Mouse (Mus musculus): ENCODE measurements around the gene Gpr50. TPM values are rescaled to one million over a fixed set of nuclear protein-coding genes. Genes with fewer than 3 reads are reported as not detected.

Gene Gpr50
- 3.3 and 4.9 TPM in 2 replicates for polyA plus RNA-seq (2014; fragmentation: Nextera tagmentation; extraction: Ambion mirVana)

DNA sequence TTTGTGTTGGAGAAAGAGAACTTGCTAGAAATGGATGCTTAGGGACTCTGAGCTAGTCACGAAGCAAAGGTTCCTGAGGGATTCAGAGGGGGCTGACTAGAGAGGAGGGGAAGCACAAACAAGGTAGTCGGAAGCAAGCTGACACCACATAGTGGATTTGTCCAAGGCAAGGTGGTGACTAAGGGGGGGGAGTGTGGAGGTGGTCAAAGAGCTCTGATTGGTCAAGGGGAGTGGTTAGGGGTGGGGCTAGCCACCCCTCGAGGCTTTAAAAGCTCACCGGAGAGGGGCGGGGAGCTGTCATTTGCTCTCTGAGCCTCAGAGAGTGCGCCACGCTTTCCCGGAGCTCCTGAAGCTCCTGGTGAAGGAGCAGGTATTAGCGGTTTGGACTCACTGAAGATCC is at the start of gene Gpr50:
TSS of gene Gpr50 (plus strand) at position 294 of the 400 bp plus-strand sequence.
- Histone ChIP-seq H3K27ac (replicated peaks; ENCODE audit: low read depth, low read length) (no peak within 1 kb of the TSS), H3K4me2 (ENCODE audit: low read length) (peak within 1 kb of the TSS; percentile 63), H3K36me3 (ENCODE audit: control insufficient read depth, insufficient read depth, low read length) (no peaks in the 10 kb centered on the region), H3K4me3 (replicated peaks; ENCODE audit: low read depth, low read length) (peak within 1 kb of the TSS; percentile 43), H3K9me3 (ENCODE audit: control insufficient read depth, low read length) (peaks cover 6% of the 10 kb centered on the region; the same call in 1 of the 2 replicates), H3K9ac (replicated peaks; ENCODE audit: low read length) (0 out of 2 replicates have a peak within 1 kb of the TSS, but pooled peaks have one; percentile 12), H3K27me3 (ENCODE audit: control insufficient read depth, insufficient read depth, low read length) (peaks cover 33% of the 10 kb centered on the region), H3K4me1 (ENCODE audit: control insufficient read depth, insufficient read depth, low read length) (no peaks in the 10 kb centered on the region)
- ATAC-seq (ENCODE audit: low FRiP score, low TSS enrichment) = 0 out of 2 replicates have a peak, but pooled peaks have one; percentile 49
- WGBS = 30% methylated on average over 9 of the region's 9 CpGs
- DNase-seq = peak; percentile 23

DNA sequence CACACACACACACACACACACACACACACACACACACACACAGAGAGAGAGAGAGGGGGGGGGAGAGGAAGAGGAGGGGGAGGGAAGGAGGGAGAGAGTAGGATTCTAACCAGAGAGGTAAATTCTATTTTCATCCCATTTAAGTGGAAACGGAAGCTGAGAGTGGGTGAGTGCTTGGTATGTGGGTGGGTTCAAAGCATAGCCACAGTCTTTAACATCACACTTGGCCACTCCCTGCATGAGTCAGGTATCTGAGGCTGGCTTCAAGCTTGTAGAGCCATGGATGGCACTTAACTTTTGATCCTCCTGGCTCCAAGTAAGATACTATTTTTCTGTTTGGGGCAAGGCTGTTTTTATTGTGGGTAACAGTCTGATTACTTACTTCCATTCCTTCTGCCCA is 41.2 kb upstream of the Gpr50 start:
- Histone ChIP-seq H3K9me3 (ENCODE audit: control insufficient read depth, low read length) (no peaks in the 10 kb centered on the region), H3K27me3 (ENCODE audit: control insufficient read depth, insufficient read depth, low read length) (no peaks in the 10 kb centered on the region), H3K9ac (replicated peaks; ENCODE audit: low read length) (no peak overlapping the region), H3K4me3 (replicated peaks; ENCODE audit: low read depth, low read length) (no peak overlapping the region), H3K36me3 (ENCODE audit: control insufficient read depth, insufficient read depth, low read length) (no peaks in the 10 kb centered on the region), H3K4me1 (ENCODE audit: control insufficient read depth, insufficient read depth, low read length) (no peaks in the 10 kb centered on the region), H3K27ac (replicated peaks; ENCODE audit: low read depth, low read length) (no peak overlapping the region), H3K4me2 (ENCODE audit: low read length) (no peak overlapping the region)
- ATAC-seq (ENCODE audit: low FRiP score, low TSS enrichment) = no peak
- DNase-seq = no peak
- 100% methylated on average over 1 of the region's 1 CpGs for WGBS

DNA sequence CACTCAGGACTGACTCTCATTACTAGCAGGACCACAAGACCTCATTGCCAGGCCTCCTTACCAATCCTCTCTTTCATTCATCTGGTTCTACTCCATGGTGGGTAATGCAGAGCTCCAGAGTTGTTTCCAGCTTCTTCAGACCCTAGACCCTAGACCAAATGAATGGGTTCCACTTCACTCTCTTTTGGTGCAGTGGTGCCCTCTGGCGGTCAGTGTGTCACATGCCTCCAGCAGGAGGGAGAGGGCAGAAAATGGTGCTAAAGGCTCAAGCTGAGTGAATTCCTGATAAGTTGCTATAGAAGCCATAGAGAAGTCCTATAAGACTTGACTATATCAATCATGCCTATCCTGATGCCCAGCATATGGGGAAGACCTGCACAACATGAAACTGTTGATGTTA is 39.6 kb upstream of the Gpr50 start:
- Histone ChIP-seq H3K27ac (replicated peaks; ENCODE audit: low read depth, low read length) (no peak overlapping the region), H3K9me3 (ENCODE audit: control insufficient read depth, low read length) (no peaks in the 10 kb centered on the region), H3K4me2 (ENCODE audit: low read length) (no peak overlapping the region), H3K9ac (replicated peaks; ENCODE audit: low read length) (no peak overlapping the region), H3K27me3 (ENCODE audit: control insufficient read depth, insufficient read depth, low read length) (no peaks in the 10 kb centered on the region), H3K4me3 (replicated peaks; ENCODE audit: low read depth, low read length) (no peak overlapping the region), H3K36me3 (ENCODE audit: control insufficient read depth, insufficient read depth, low read length) (no peaks in the 10 kb centered on the region), H3K4me1 (ENCODE audit: control insufficient read depth, insufficient read depth, low read length) (no peaks in the 10 kb centered on the region)
- ATAC-seq (ENCODE audit: low FRiP score, low TSS enrichment) (no peak), DNase-seq (peak; percentile 54)
- WGBS = 10% methylated on average over 1 of the region's 1 CpGs

DNA sequence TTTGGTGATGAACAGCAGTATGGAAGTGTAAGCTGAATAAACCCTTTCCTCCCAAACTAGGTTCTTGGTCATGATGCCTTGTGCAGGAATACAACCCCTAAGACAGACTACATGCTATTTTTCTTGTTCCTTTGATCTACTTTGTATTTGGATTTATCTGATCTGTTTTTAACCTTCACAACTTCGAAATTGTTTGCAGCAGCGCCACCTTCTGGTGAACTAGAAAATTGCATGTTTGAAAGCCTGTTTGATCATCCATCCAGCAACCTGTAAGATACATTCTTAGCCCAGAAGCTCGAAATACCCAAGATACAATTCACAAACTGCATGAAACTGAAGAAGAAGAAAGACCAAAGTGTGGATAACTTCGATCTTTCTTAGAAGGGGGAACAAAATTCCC is 35.2 kb upstream of the Gpr50 start:
- Histone ChIP-seq H3K4me3 (replicated peaks; ENCODE audit: low read depth, low read length) (no peak overlapping the region), H3K9ac (replicated peaks; ENCODE audit: low read length) (no peak overlapping the region), H3K4me2 (ENCODE audit: low read length) (no peak overlapping the region), H3K4me1 (ENCODE audit: control insufficient read depth, insufficient read depth, low read length) (no peaks in the 10 kb centered on the region), H3K27ac (replicated peaks; ENCODE audit: low read depth, low read length) (no peak overlapping the region), H3K27me3 (ENCODE audit: control insufficient read depth, insufficient read depth, low read length) (no peaks in the 10 kb centered on the region), H3K36me3 (ENCODE audit: control insufficient read depth, insufficient read depth, low read length) (no peaks in the 10 kb centered on the region), H3K9me3 (ENCODE audit: control insufficient read depth, low read length) (no peaks in the 10 kb centered on the region)
- DNase-seq (peak; percentile 81), ATAC-seq (ENCODE audit: low FRiP score, low TSS enrichment) (no peak)
- WGBS = 17% methylated on average over 4 of the region's 4 CpGs

DNA sequence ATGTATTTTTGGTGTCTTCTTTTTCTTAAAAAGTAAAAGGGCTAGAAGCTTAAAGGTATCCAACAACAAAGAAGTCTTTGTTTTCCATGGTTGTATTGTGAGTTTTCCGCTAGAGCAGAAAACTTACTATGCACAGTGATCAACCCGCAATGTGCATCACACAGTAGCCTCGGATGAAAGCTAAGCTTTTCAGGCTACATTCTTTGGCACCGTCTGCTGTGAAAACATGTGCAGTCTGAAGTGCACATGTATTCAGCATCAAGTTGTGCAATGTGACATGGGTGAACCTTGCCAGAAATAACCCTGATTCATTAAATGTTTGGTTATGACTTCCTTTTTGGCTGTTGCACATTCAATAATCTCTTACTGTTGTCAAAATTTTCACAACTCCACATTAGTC is 32.8 kb upstream of the Gpr50 start:
- Histone ChIP-seq H3K4me1 (ENCODE audit: control insufficient read depth, insufficient read depth, low read length) (no peaks in the 10 kb centered on the region), H3K27ac (replicated peaks; ENCODE audit: low read depth, low read length) (no peak overlapping the region), H3K9ac (replicated peaks; ENCODE audit: low read length) (no peak overlapping the region), H3K4me3 (replicated peaks; ENCODE audit: low read depth, low read length) (no peak overlapping the region), H3K36me3 (ENCODE audit: control insufficient read depth, insufficient read depth, low read length) (no peaks in the 10 kb centered on the region), H3K27me3 (ENCODE audit: control insufficient read depth, insufficient read depth, low read length) (no peaks in the 10 kb centered on the region), H3K9me3 (ENCODE audit: control insufficient read depth, low read length) (no peaks in the 10 kb centered on the region), H3K4me2 (ENCODE audit: low read length) (no peak overlapping the region)
- no peak for ATAC-seq (ENCODE audit: low FRiP score, low TSS enrichment)
- DNase-seq = no peak
- WGBS = 69% methylated on average over 4 of the region's 4 CpGs

DNA sequence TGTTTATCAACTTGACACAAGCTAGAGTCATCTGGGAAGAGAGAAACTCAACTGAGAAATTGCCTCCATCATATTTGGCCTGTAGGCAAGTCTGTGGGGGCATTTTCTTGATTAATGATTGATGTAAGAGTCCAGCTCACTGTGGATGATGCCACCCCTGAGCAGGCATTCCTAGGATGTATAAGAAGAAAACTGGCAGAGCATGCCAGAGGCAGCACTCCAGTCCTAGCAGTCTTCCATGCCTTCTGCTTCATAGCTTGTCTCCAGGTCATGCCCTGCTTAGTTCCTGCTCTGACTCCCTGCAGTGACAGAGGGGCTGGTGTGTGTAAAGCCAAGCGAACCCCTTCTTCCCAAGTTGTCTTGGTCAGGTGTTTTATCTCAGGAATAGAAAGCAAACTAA is 32.3 kb upstream of the Gpr50 start:
- H3K9ac ChIP-seq (replicated peaks; ENCODE audit: low read length) = no peak overlapping the region
- H3K36me3 ChIP-seq (ENCODE audit: control insufficient read depth, insufficient read depth, low read length) = no peaks in the 10 kb centered on the region
- H3K27ac ChIP-seq (replicated peaks; ENCODE audit: low read depth, low read length) = no peak overlapping the region
- H3K9me3 ChIP-seq (ENCODE audit: control insufficient read depth, low read length) = no peaks in the 10 kb centered on the region
- no peak for DNase-seq
- no peak for ATAC-seq (ENCODE audit: low FRiP score, low TSS enrichment)
- no peaks in the 10 kb centered on the region for H3K27me3 ChIP-seq (ENCODE audit: control insufficient read depth, insufficient read depth, low read length)
- H3K4me1 ChIP-seq (ENCODE audit: control insufficient read depth, insufficient read depth, low read length) = no peaks in the 10 kb centered on the region
- WGBS = 65% methylated on average over 1 of the region's 1 CpGs
- no peak overlapping the region for H3K4me3 ChIP-seq (replicated peaks; ENCODE audit: low read depth, low read length)
- H3K4me2 ChIP-seq (ENCODE audit: low read length) = no peak overlapping the region

DNA sequence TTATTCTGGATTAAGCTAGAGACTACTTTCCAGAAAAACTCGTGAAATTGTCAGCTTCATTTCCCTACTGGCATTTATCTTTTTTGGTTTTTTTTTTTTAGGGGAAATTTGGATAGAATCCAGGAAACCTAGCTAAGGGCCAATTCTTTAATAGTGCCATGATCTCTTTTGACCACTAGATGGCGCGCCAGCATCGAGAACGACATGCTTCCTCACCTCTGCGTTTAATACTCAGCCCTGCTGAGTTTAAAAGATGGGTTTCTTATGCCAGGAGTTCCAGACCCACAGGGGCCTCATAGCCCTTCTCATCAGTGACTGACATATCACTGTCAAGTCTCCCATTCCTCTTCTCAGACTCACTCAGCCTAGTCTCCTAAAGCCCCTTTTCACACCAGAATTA is 15.5 kb upstream of the Gpr50 start:
- H3K36me3 ChIP-seq (ENCODE audit: control insufficient read depth, insufficient read depth, low read length) = no peaks in the 10 kb centered on the region
- no peak overlapping the region for H3K4me2 ChIP-seq (ENCODE audit: low read length)
- peak; percentile 83 for DNase-seq
- no peaks in the 10 kb centered on the region for H3K4me1 ChIP-seq (ENCODE audit: control insufficient read depth, insufficient read depth, low read length)
- ATAC-seq (ENCODE audit: low FRiP score, low TSS enrichment) = 0 out of 2 replicates have a peak, but pooled peaks have one; percentile 36
- no peak overlapping the region for H3K27ac ChIP-seq (replicated peaks; ENCODE audit: low read depth, low read length)
- no peak overlapping the region for H3K9ac ChIP-seq (replicated peaks; ENCODE audit: low read length)
- no peak overlapping the region for H3K4me3 ChIP-seq (replicated peaks; ENCODE audit: low read depth, low read length)
- WGBS = 2% methylated on average over 6 of the region's 6 CpGs
- H3K27me3 ChIP-seq (ENCODE audit: control insufficient read depth, insufficient read depth, low read length) = no peaks in the 10 kb centered on the region
- H3K9me3 ChIP-seq (ENCODE audit: control insufficient read depth, low read length) = no peaks in the 10 kb centered on the region

DNA sequence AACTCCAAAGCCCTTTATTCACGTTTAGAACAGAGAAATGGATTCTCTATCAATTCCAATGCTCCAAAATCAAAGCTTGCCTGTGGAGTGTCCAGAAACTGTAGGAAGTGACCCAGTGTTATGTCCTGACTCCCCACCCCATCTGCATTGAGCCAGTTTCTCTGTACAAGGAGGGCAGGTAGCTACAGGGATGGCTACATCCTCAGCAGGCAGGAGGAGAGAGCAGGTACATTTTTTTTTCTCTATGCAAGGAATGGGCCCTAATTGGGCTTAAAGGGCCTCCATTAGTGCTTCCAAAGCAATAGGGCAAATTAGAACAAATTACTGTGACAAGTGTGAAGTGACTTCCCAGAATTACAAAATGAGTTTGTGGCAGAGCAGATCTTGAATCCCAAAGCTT is 15.0 kb upstream of the Gpr50 start:
- Histone ChIP-seq H3K4me1 (ENCODE audit: control insufficient read depth, insufficient read depth, low read length) (no peaks in the 10 kb centered on the region), H3K4me3 (replicated peaks; ENCODE audit: low read depth, low read length) (no peak overlapping the region), H3K27me3 (ENCODE audit: control insufficient read depth, insufficient read depth, low read length) (no peaks in the 10 kb centered on the region), H3K9ac (replicated peaks; ENCODE audit: low read length) (no peak overlapping the region), H3K4me2 (ENCODE audit: low read length) (no peak overlapping the region), H3K36me3 (ENCODE audit: control insufficient read depth, insufficient read depth, low read length) (no peaks in the 10 kb centered on the region), H3K9me3 (ENCODE audit: control insufficient read depth, low read length) (no peaks in the 10 kb centered on the region), H3K27ac (replicated peaks; ENCODE audit: low read depth, low read length) (peak overlapping the region; percentile 37; the same call in 1 of the 2 replicates)
- 6% methylated on average over 1 of the region's 1 CpGs for WGBS
- ATAC-seq (ENCODE audit: low FRiP score, low TSS enrichment) = no peak
- no peak for DNase-seq

DNA sequence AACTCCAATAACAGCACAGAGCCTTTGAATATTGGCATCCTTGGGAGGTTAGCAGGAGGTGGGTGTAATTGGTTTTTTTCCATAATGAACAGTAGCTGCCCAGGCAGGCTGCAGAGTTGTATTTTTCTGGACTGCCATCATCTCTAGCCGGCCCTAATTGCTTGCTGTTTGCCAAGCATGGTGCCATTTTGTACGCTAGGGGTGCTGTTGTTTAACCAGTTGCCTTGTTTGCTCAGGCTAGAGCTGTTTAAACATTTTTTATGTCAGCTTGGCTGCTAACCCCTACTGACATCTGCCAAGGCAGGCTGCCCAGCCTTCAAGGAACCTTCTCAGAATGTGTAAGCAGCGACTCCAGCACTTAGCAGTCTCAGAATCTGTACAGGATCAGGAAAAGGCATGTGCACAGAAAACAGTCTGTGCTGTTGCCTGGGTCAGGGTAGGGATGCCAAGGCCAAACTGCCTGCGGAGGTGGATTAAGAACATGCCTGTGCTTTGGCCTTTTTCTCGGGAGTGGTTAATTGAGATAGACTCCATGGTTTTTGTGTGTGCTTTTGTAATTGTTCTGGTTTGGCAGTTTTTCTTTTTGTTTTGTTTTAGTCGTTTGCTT is 14.5 kb upstream of the Gpr50 start:
- DNase-seq (peak; percentile 84), ATAC-seq (ENCODE audit: low FRiP score, low TSS enrichment) (peak; percentile 69)
- Histone ChIP-seq H3K9ac (replicated peaks; ENCODE audit: low read length) (no peak overlapping the region), H3K4me2 (ENCODE audit: low read length) (no peak overlapping the region), H3K4me1 (ENCODE audit: control insufficient read depth, insufficient read depth, low read length) (no peaks in the 10 kb centered on the region), H3K36me3 (ENCODE audit: control insufficient read depth, insufficient read depth, low read length) (no peaks in the 10 kb centered on the region), H3K4me3 (replicated peaks; ENCODE audit: low read depth, low read length) (no peak overlapping the region), H3K27ac (replicated peaks; ENCODE audit: low read depth, low read length) (peak overlapping the region; percentile 37; the same call in 1 of the 2 replicates), H3K9me3 (ENCODE audit: control insufficient read depth, low read length) (no peaks in the 10 kb centered on the region), H3K27me3 (ENCODE audit: control insufficient read depth, insufficient read depth, low read length) (no peaks in the 10 kb centered on the region)
- 41% methylated on average over 6 of the region's 6 CpGs for WGBS
